Mouse (Mus musculus): ENCODE results near the gene Awat1.

Awat1 gene

DNA sequence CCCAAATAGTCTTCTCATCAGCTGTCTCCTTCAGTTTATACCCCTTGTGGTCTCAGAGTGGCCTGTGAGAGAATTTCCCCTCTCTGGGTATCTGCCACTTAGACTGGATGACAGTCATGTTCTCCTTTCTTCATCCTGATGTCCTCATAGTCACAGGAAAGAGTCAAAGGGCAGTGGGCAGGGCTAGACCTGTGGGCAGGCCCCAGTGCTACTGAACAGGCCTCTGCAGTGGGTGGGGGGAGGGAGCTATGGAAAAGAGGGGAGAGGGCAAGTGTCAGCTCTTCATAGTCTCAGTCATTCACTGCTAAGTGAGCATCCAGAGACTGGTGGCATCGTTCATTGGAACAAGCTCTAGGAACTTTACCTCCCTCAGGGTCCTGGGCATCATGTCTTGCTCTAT, at the start of gene Awat1:
TSS of gene Awat1 (plus strand) at position 301 of the 400 bp plus-strand sequence.
- no peak for DNase-seq

DNA sequence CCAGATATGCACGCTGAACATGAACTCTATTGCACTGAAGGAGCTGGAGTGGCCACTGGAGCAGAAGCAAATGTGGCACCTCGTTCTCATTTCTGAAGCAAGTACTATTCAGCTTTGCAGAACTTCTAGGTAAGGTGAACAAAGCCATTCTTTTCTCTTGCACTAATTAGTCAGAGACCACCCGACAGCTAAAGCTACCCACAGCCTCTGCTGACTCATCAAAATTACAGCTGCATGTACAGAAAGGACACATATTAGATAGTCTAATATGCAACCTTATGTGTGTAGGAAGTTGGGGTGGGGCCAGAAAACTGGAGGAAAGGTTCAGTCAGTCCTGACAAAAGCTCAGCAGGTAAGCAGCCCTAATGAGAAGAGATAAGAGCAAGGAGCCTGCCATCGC, 47.6 kb upstream of the Awat1 start, which contains the start of gene Dgat2l6:
TSS of gene Dgat2l6 (plus strand) at position 368 of the 400 bp plus-strand sequence.
- DNase-seq, result no peak

DNA sequence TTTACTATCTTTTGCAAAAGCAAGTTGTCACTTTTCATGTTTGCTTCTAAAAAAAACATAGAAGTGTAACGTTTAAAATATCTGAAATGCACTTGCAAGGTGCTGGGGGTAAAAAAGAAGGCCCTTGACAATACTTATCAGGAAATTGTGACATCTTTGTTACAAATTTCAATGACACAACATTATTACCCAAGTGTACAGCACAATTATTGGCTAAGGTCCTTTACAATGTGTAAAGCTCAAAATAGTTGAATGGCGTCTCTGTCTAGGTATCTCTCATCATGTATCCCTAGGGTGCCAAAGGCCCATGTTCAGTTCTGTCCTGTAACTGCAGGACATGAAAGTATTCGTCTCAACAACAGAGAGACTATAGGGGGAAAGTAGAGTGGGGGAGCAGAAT, 16.0 kb upstream of the Awat1 start:
- DNase-seq, result no peak

DNA sequence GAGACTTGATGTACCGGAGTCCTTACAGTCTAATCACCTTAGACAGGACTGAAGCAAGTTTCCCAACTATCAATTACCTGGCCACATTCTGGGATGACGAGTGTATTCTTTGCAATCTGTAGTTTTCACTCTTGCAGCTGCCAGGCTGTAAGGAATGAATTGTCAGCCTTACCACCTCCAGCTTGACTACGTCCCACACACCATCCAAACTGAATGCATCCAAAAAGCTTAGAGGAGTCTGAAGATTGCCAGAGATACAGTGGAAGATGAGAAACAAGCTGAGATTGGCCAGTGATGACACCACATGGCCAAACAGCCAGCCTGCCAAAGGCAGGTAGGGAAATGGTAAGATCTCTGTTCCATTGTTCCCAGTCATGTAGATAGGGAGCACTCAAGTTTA, 6.4 kb upstream of the Awat1 start:
- DNase-seq, result no peak

DNA sequence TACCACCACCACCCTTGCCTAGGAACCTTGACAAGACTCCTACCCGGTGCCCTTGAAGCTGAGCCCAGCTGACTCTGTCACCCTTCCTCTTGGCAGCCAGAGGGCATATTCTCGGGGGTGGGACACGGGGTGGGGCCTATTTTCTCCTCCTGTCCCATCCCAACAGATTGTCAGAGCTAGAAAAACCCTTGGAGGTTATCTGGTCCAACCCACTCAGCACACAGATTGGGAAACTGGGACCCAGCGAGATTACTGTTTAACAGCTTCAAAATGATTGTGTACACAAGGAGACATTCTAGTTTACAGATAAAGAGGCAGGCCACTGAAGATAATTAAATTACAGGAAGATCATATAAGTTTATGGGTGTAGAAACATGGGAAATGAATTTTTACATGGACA, 22.7 kb downstream of the Awat1 start, which contains the start of gene P2ry4:
TSS of gene P2ry4 (minus strand) at position 79 of the 400 bp plus-strand sequence.
- no peak for DNase-seq

DNA sequence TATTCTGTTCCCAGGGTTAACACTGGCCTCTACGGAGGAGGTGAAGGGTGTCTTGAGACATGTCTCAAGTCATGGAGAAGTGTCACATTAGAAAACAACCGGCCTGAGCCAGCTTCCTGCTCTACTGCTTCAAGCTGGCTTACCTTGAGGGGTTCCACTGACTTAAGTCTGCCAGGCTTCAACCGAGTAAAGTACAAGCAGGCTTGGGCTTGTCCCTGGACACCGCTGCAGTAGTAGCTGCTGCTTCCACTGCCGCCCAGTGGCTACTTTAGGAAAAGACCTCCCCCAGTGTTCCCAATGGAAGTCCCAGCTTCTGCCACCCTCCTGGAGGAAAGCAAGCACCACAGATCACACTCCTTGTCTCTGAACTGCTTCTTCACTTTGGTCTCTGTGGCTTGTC, 25.4 kb downstream of the Awat1 start:
- peak; percentile 47 for DNase-seq

DNA sequence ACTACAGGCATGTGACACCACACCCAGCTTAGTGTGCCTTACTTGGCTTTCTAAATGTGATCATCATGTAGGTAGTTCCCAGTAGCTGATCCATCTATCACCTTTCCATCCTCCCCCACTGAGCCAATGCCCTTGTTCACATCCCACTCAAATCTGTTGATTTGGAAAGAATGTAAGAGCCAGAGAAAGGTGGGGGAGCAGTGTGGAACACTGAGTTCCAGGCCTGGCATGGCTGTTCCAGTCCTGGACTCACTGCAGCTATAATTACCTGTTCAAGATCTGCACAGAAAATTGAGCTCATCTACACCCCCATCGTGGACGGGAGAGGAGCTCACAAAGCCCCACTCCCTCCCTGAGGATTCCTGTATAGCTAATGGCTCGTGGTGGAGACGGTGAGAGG, 27.7 kb downstream of the Awat1 start:
- DNase-seq, result no peak

DNA sequence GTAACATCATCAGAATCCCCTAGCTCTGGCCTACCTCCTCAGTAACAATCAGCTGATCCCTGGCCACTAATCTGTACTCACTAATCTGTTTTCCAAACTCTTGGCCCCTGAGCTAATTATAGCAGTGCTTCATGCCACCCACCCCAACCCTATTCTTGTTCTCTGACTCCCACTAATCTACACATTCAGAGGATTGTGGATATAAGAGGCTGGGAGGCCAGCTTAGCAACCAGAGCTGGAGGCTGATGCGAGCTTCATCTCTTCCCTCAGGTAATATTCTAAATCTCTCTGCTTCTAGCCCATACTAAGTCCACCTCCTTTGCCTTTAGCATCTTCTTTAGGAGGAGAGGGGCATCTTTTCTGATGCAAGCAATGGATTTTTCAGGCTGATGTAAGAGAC, 33.3 kb downstream of the Awat1 start, which contains the start of gene Arr3:
TSS of gene Arr3 (plus strand) at position 184 of the 400 bp plus-strand sequence.
- no peak for DNase-seq

DNA sequence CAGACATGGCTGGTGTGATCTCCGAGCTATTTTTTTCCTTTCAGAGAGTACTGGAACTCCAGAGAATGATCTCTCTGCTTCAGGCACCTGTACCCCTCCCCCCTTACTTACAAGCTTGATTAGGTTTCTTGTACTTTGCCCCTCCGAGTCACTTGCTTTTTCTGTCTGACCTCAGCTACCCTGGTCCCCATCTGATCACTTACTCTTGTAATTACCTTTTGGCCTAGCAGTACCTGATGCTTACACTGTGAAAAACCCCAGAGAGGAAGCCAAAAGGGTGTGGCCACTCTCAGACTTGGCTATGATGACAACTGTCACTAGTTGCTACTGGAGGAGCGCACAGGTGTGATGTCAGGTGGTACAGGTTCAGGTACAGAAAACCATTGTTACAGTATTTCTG, 46.4 kb downstream of the Awat1 start:
- DNase-seq, result no peak

DNA sequence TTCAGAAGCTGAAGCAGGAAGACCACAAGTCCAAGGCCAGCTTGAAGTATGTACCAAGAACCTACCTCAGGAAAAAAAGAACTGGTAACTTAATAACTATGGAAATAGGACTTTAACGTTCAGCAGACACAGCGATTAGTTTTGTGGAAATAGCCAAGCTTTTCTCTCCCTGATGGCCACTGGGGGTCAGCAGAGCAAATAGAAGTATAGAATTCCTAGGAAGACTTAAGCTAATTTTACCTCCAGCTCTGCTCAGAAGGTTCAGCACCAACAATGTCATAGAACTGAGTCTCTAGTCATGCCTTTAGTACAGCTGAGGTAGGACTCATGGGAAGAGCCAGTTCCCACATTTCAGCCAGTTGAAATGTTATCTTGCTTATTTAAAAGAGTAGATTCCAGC, 49.3 kb downstream of the Awat1 start:
- no peak for DNase-seq

DNA sequence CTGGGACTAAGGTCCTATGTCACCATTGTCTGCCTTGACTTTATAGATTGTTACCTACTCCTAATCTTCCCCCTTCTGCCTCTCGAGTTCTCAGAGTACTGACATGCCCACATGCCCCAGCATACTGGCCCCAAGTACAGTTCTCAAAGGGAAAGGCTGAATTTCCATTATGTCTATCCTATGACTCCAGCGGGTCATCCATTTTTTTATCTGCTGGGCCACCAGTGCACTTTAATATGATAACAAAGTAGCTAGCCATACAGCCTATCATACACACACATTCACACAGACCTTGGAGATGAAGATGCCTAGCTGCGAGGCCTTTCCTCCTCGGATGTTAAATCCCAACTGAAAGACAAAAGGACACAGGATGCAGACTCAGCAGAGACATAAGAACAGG, 52.2 kb downstream of the Awat1 start:
- no peak for DNase-seq

DNA sequence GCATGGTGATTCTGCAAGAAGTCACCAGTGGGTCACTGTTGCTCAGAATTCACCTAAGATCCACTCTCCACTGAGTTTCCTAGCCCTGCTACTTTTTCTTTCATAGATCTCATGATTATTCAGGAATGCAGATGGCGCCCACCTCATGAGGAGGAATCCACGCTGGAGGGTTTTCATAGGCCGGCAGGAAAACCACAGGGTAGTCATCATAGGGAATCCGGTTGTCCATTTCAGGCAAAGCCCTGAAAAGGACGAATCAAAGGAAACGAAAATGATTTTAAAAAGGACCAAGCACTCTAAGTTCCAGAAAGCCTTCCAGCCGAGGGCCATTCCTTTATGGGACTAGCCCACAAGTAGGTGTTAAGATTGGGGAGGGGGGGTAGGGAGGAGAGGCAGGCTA, 53.1 kb downstream of the Awat1 start:
- DNase-seq, result no peak

DNA sequence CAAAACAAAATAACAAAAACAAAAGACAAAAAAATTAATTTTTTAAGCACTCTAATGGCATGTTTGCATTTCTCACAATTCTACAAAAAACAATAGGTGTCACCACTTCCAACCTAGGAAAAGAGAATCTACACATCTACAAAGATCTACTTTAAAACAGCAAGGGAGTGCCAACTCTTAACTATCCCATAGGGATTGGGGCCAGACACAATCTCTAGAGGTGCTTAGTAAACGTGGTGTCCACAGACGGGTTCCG, 53.4 kb downstream of the Awat1 start, which contains the start of gene Kif4:
TSS of gene Kif4 (plus strand) at position 192 of the 256 bp plus-strand sequence.
- no peak for DNase-seq

DNA sequence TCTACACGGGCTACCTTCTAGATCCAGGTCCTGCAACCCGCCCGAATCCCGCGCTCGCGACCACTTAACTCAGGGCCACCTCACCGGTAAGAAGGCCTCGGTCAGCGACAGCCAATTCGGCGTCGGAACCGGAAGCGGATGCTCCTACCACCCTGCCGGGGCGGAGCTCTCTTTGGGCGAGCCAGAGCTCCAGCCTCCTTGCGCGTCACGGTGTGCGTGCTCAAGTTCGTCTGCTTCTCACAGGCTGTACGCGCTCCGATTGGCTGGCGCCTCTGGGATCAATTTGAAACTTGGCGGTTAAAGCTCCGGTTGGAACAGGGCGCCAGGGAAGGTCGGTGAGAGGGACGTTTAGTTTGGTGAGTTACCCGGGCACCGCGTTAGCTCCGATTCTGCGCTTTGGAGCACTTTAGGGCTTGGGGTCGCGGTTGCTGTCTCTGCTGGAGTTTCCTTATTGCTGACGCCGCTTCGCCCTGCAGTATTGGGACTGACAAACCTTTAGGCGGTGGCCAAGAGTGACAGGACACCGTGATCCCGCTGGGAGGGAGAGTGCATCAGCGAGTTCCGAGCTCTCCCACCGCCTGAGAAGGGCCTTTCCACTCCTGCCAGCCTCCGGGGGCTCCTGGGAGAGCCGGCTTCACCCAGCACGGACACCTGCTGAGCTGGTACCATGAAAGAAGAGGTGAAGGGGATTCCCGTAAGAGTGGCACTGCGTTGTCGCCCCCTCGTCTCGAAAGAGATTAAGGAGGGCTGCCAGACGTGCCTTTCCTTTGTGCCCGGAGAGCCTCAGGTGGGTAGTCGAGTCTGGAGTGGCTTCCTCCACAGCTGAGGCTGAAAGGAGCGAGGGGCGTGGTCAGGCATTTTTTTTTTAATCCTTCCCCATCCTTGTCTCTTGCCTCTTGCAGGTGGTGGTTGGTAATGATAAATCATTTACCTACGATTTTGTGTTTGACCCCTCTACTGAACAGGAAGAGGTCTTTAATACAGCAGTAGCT, 54.0 kb downstream of the Awat1 start, which contains the start of gene Pdzd11:
TSS of gene Pdzd11 (minus strand) at position 767 of the 992 bp plus-strand sequence.
- DNase-seq, result peak; percentile 96

All from lung, postnatal 36 days (tissue).